Mouse (Mus musculus): Measurements from ENCODE around the gene Uqcr11.

Uqcr11 gene

DNA sequence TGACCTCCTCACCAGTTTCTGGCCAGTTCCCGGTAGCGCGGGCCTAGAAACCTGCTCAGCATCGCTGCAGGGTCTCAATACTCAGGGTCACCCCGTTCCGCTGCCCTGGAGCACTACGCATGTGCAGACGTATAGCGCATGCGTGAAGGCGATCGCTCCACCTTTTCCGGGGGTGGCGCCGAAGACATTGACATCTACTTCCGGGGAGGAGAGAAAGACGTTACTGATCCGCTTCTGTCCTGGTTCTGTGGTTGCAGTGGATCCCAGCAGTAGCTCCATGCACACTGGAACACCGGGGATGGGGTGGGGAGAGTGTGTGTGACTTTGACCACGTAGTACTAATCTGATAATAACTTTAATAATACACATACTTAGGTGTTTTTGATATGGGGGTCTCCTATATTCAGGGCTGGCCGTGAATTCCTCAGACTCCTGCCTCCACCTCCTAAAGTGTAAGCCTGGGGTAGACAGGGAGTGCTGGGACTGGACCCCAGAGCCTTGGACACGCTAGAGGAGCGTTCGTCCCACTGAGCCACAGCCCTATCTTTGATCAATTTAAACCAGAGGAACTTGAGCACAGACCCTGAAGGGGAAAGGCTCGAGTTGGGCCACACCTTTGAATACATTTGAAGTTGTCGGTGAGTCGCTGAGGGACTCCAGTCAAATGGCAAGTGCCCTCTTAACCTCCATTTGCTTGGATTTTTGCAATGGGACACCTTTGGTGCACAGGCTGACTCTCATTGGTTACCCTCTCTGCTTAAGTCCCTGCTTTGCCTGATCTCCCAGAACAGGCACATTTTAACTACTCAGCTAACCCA lies at the start of gene Uqcr11:
Uqcr11 (minus strand) TSS at position 147 of the 818 bp plus-strand sequence.
- DNase-seq (ENCODE audit: low spot score) = peak; percentile 91

DNA sequence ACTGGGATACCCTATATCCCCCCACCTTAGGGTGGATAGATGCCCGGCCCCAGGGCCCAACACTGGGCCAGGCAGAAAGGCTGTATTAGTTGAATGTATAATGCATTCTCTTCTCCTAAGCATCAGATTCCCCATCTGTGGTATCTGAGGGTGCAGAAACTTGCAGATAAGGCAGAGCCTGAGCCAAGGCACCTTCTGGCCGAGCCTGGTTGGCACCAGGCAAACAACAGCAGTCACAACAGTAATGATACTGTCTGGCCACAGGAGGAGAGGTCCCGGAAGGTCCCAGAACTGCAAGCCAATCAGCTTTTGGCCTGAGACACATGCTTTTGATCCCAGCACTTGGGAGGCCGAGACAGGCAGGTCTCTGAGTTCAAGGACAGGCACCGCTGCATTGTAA lies 49.1 kb upstream of the Uqcr11 start:
- DNase-seq (ENCODE audit: low spot score) = no peak

DNA sequence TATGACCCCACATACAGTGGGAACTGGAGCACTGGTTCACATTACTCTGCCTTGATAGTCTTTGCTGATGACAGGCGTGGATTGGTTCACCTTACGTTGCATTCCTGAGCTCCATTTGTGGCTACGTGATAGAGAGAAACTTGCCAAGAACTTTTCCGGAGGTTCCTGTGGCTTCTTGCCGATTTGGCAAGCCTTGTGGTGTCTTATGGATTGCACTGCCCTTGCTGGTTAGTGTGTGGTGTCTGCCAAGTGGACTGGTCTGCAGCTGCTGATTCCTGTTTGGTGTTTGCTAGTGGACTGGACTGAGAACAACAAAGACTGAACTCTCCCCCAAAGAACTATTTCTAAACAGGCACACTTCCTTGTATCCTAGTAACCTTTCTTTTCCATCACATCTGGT lies 48.2 kb upstream of the Uqcr11 start:
- DNase-seq (ENCODE audit: low spot score) = no peak

DNA sequence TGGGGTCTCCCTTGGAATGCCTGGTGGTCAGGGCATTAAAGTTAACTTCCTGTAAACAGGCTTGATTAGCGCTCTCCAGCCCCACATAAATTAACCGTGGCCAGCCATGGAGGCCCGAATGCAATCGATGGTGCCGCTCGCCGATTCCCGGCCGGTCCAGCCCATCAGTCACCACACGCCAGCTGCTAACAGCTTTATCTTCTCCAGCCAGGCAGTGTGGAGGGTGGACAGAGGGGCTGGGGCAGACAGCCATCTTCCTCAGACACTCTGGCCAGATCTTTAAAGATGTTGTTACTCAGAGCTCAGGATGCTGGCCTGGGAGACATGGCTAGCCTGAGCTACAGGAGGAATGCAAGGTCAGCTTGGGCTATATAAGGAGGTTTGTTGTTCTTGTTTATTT lies 47.0 kb upstream of the Uqcr11 start:
- no peak for DNase-seq (ENCODE audit: low spot score)

DNA sequence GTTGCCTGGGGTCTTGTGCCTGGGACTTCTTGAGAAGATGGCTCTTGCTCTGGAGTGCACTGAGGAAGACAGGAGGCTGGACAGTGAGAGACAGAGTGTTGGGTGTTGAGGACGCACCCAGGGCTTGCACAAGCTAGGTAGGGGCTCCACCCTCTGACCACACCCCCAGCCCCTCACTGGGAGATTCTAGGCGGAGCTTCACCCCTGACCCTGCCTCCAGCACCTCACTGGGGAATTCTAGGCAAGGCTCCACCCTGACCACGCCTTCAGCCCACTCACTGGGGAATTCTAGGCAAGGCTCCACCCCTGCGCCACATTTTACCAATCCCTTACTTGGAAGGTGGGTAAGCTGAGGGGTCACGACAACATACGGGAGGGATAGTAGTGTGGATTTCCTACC lies 44.0 kb upstream of the Uqcr11 start:
- no peak for DNase-seq (ENCODE audit: low spot score)

DNA sequence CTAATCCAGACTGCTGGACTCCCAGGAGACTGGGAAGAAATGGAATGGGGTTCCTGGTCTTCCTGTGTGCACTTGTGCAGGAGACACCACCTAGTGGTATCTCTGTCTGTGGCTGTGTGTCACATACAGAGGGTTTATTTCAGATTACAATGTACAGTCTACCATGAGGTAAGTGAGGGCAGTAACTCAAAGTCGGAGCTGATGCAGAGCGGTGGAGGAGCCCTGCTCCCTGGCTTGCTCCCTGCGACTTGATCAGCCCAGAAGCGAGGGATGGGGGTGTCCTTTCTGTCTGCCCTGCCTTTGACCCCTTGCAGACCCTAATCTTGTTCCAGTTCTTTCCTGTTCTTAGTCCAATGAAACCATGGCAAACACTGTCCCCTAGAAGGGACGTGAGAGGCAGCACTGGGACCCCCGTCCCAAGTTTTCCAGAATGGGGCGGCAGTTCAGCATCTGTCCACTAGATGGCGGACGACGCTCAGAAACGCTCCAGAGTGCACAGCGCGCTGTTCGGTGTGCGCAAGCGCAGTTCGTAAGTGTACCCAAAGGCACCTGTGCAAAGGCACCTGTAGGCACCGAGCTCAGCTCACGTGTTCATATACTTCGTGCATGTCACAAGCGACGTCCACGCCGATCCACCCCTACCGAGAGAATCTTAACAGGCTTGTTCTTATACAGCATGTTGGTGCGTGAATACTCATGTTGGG lies 39.4 kb upstream of the Uqcr11 start:
- peak; percentile 85 for DNase-seq (ENCODE audit: low spot score)

DNA sequence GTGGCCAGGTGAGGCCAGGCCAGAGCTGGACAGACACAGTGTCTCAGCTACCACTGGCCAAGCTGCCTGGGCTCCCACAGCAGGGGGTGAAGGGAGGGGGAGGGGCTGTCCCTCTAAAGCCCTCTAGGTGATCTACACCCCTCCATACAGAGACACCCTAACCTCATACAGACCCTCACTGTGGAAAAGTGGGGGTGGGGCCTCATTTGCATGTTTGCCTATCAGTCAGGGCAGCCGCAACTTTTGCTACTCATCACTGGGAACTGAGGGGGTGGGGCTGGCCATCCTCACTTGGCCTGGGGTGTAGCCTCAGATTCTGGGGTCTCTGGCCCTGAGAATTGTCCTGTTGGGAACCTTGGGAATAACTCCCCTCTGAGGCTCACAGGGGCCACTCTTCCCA lies 38.4 kb upstream of the Uqcr11 start:
- DNase-seq (ENCODE audit: low spot score) = no peak

DNA sequence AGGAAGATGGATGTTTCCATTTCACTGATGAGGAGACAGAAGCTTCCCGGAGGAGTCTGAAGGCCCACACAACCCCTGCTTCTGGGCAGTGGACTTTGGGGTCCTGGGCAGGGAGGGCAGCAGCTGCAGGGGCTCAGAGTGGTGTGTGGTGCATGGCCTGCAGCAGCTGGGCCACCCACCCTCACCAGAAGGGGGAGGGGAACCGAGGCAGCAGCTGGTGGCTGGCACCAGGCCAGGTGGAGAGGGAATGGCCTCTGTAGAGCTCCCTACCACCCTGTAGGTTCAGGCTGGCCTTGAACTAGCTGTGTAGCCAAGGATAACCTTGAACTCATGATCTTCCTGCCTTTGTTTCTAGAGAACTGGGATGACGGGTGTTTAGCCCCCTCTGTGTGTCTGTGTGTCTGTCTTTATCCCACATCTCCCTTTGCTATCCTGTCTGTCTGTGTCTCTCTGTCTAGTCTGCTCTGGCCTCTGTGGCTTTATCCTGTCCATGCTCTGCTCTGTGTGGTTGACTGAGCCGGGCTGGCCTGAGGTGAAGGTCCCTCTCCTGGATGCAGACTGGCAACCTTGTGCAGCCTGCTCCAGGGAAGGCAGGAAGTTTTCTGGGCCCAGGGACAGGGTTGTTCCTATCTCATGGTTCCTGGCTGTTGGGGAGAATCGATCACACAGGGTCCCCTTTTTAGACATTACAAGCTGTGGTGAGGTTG lies 37.9 kb upstream of the Uqcr11 start:
- no peak for DNase-seq (ENCODE audit: low spot score)

DNA sequence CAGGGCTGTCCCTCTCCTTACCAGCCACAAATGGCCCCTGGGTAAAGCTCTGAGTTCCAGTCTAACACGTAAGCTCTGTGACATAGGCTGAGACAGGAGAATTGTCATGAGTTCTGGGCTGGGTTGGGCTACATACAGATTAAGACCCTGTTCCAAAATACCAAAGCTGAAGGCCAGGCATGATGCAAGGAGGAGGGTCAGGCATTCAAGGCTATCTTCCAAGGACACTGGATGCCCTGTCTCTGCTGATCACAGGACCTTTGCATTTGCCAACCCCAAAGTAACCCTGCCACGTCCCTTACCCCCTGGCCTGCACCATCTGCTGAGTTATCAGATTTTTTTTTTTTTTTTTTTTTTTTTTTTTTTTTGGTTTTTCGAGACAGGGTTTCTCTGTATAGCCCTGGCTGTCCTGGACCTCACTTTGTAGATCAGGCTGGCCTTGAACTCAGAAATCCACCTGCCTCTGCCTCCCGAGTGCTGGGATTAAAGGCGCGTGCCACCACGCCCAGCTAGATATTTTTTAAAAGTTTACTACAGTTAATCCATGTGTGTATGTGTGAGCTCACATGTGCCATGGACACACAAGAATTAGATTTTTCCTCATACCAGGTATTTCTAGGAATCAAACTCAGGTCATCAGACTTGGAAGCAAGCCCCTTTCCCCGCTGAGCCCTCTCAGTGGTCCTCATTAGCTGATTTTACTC lies 37.1 kb upstream of the Uqcr11 start:
- no peak for DNase-seq (ENCODE audit: low spot score)

DNA sequence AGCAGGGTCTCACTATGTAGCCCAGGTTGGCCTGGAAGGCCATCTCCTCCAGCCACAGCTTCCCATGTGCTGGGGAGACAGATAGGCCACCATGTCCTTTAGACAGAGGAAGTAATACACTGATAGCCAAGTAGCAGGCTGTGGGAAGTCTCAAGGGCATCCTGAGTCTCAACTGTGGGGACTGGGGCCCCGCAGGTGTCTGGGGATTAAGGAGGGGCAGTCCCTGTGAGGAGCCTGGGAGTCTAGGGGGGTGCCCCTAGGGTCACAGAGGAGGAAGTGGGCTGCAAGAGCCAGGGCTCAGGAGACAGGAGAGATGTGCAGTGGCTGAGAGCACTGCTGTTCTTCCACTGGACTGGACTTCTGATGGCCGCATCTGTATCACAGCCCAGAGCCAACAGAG lies 36.4 kb upstream of the Uqcr11 start:
- no peak for DNase-seq (ENCODE audit: low spot score)

DNA sequence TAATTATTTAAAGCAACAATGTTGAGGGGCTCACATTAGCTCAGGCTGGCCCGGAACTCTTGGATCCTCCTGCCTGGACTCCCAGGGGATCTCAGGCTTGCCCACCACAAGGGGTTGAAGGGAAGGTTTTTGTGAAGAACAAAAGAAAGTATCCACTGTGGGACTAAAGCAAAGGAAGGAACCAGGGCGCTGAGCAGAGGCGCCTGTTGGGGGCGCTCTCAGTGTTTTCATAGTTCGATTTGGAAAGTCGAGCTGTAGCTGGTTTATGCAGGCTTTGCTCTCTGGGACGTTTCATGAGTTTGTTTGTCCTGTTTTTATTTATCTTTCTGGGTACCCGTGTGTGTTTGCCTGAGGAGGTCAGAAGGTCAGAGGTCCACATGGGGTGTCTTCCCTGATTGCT lies 35.0 kb upstream of the Uqcr11 start:
- DNase-seq (ENCODE audit: low spot score) = no peak

DNA sequence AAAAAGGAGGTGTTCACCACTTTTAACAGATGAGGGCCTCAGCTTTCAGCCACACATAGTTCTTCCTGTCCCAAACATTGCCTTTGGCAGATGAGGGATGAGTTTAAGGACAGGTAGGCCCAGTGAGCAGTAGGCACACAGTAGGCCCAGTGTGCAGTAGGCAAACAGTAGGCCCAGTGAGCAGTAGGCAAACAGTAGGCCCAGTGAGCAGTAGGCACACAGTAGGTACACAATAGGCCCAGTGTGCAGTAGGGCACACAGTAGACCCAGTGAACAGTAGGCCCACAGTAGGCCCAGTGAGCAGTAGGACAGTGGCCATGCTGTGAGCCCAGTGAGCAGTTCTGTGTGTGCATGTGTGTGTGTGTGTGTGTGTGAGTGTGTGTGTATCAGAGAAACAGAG lies 33.4 kb upstream of the Uqcr11 start:
- no peak for DNase-seq (ENCODE audit: low spot score)

DNA sequence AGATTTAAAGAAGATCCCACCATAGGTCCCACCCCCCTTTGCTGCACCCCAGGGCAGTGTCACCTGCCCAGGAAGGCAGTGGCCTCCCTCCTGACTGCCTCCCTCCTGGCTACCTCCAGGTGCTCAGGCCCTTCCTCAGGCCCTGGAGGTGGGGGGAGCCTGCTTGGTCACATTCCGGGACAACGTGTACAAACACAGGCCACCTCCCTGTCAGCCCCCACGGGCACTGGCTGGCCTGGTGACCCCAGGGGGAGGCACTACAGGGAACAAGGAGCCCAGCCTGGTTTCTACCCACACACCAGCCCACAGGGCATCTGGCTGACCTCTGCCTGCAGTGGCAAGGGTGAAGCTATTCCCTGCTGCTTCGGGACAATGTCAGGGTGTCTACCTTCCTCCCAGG lies 31.3 kb upstream of the Uqcr11 start:
- peak; percentile 74 for DNase-seq (ENCODE audit: low spot score)

DNA sequence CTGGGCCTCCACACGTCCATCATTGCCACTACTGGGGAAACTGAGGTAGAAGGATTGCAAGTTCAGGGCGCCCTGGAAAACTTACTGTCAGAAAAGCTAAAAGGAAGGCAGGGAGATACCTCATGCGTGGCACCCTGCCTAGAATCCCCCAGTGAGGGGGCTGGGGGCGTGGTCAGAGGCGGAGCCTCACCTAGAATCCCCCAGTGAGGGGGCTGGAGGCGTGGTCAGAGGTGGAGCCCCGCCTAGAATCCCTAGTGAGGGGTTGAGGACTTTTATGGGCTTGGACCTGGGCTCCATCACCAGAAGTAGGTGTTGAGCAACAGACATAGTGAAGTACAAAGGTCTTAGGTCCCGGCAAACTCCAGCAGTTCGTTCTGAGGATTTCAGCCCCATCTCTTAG lies 29.6 kb upstream of the Uqcr11 start:
- DNase-seq (ENCODE audit: low spot score) = peak; percentile 63

DNA sequence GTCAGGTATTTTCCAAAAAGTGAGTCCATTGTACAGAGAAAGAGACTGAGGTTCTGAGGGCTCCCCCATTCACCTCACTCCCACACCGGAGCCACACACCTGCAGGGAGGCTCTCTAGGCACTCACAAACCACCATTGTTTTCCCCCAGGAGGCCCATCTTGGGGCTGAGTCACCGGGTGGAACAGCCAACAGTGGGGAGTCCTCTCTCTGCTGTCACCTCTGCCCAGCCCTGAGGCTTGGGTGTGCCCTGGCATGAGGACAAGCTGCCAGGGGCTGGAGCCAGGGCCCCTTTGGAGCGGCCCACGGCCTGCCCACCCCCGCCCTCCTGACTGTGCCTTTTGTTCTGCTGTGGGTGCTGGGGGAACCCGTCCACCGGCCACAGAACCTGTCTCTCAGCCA lies 29.1 kb upstream of the Uqcr11 start:
- DNase-seq (ENCODE audit: low spot score) = peak; percentile 73

DNA sequence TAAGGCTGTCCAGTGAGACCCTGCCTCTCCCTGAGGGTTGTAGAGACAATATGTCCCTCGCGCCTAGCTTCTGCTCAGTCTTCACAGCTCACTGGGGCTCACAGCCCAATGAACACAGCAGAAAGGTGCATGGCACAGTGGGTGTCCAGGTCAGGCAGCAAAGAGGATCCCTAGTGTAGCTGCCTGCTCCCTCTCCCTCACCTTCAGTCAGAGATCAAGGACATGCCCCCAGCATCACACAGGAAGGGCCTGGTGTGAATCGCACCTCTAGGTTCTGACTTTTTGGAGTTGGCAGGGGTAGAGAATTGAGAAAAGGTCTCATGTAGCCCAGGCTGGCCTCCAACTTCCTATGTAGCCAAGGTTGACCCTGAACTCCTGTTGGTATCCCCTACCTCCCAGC lies 28.2 kb upstream of the Uqcr11 start:
- no peak for DNase-seq (ENCODE audit: low spot score)

DNA sequence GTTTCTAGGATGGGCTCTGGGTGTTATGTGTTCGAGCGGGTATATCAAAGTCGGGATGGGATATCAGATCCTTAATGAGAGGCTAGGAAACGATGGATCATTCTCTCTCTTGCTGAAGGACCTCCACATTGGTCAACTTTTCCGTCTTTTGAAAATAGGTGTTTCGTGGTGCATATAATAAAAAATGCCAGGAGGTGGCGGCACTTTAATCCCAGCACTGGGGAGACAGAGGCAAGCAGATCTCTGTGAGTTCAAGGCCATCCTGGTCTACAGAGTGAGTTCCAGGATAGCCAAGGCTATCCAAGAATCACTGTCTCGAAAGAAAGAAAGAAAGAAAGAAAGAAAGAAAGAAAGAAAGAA lies 27.6 kb upstream of the Uqcr11 start:
- DNase-seq (ENCODE audit: low spot score) = no peak

DNA sequence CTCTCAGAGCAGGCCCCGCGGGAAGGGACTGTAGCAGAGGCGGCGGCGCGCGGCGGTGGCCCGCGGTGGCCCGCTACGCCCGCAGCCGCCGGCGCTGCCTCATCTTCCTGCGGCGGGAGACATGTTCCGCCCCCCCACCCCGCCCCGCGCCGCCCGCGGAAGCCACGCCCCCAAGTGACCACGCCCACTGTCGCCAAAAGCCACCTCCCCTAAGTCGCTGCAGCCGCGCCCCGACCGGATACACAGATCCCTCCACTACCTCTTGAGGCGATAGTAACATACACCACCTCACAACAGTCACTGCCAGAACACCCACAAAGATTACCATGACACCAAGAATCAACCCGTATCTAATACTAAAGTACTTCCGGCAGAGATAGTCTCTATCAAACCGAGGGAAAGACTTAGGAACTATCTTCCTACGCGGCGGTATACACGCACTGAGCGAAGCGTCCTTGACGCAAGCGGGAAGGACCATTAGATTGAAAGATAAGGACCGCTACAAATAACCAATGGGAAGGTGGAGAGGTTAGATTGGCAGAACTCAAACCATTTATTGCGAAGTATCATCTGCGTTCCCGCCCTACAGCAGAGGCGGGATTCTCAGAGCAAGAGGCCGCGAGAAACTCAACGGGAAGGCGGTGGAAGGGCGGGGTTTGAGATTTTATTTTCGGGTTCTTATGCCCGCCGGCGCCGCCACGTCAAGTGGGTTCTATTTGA lies 27.0 kb upstream of the Uqcr11 start, which contains the start of gene Tcf3:
Tcf3 (minus strand) TSS at position 135 of the 720 bp plus-strand sequence.
- DNase-seq (ENCODE audit: low spot score) = peak; percentile 95

DNA sequence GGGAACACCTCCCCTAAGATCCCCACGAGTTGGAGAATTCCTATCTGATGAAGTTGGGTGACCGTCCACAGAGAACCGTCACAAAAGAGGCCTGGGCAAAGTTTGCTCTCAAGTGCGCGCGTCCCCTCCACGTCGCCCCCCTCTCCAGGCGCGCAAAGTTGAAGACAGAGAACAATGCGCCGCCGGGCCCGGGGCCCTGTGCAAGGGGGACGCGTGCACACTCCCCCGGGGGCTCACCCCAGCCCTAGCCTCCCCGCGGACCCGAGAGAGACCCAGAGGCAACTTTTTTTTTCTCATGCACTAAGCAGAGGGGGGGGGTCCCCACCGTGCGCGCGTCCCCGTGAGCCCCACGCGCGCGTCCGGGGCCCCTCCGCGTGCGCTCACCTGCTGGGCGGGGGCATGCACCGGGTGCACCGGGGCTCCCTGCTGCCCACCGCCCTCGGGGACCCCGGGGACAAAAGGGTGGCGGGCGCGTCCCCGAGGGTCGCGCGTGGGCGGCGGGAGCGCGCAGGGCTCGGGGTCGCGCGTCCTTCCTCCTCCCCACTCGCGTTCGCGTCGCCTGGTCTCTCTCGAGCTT lies 26.4 kb upstream of the Uqcr11 start:
- no peak for DNase-seq (ENCODE audit: low spot score)

DNA sequence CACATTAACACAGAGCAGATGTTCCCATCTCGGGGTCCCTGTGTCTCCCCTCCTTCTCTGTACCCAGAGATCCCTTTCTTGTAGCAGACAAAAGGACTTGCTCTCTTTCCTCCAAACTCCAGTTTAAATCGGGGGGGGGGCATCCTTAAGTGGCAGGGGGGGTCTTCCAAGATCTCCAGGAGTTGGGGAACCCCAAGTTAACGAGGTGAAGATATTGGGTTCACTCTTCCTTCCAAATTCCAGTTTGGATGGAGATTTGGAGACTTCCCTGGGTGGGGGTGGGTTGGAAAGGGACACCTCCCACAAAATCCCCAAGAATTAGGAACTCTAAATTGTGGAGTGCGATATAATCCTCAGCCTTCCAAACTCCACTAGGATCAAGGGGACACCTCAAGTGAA lies 25.8 kb upstream of the Uqcr11 start:
- DNase-seq (ENCODE audit: low spot score) = no peak

All from urinary bladder, postnatal 14 days (tissue).